Mouse (Mus musculus) erythroblast, embryonic 14.5 days (primary cell): ENCODE results near the gene Tubgcp2.

Experiments
- GATA1 ChIP-seq: IDR thresholded peaks from 2 replicates; pipeline ENCODE4 v1.6.1; 2012; ENCODE audit warnings: low read length, inconsistent platforms, mixed read lengths
- TAL1 ChIP-seq: IDR thresholded peaks from 3 replicates; pipeline ENCODE4 v1.6.1; 2012; ENCODE audit warnings: low read length, inconsistent platforms, mixed read lengths

DNA sequence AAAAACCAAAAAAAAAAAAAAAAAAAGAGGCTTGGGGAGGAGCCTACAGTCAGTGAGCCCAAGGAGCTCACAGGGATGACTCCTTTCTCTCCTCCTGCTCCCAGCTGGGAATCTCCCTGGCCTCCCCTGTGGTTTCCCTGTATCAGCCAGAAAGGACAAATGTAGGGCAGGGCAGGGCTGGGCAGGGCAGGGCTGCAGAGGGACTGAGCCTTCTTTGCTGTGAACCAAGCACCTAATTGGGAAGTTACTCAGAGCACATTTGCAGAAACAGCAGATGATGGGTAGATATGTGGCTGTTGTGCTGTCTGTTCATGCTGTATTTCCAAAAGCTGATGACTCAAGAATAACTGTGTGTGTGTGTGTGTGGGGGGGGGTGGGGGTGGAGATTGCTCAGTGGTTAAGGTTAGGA, 63.5 kb downstream of the Tubgcp2 start:
- TF ChIP-seq GATA1 (no peak), TAL1 (no peak)
